Mouse (Mus musculus): ENCODE results near the gene Myo1b. TPM values are rescaled to one million over a fixed set of nuclear protein-coding genes. Genes with fewer than 3 reads are reported as not detected.

Gene Myo1b
- polyA plus RNA-seq, 1 experiment from 2014 or later = 114 TPM

GRCm38 (mm10) chr1:51835795-51836194, 80.1 kb downstream of the Myo1b start:
- Histone ChIP-seq H3K9ac (replicated peaks; ENCODE audit: low read length) (no peak overlapping the region), H3K4me1 (ENCODE audit: control insufficient read depth, insufficient read depth, low read length) (no peaks in the 10 kb centered on the region), H3K4me3 (ENCODE audit: low read depth, low read length) (no peak overlapping the region), H3K27ac (replicated peaks; ENCODE audit: low read depth, low read length) (no peak overlapping the region), H3K4me2 (ENCODE audit: low read depth, low read length) (no peak overlapping the region), H3K27me3 (ENCODE audit: control insufficient read depth, insufficient read depth, low read length) (no peaks in the 10 kb centered on the region), H3K9me3 (replicated peaks; ENCODE audit: control insufficient read depth, low read length) (no peaks in the 10 kb centered on the region), H3K36me3 (replicated peaks; ENCODE audit: control insufficient read depth, insufficient read depth, low read depth, low read length) (no peaks in the 10 kb centered on the region)
- WGBS = 60% methylated on average over 8 of the region's 8 CpGs
- ATAC-seq (replicated peaks; ENCODE audit: insufficient number of reproducible peaks, low FRiP score, low TSS enrichment, low read depth) (no peak), DNase-seq (ENCODE audit: low spot score) (no peak)

GRCm38 (mm10) chr1:51834072-51834471, 81.8 kb downstream of the Myo1b start:
- Histone ChIP-seq H3K9me3 (replicated peaks; ENCODE audit: control insufficient read depth, low read length) (no peaks in the 10 kb centered on the region), H3K9ac (replicated peaks; ENCODE audit: low read length) (no peak overlapping the region), H3K36me3 (replicated peaks; ENCODE audit: control insufficient read depth, insufficient read depth, low read depth, low read length) (no peaks in the 10 kb centered on the region), H3K4me2 (ENCODE audit: low read depth, low read length) (no peak overlapping the region), H3K4me3 (ENCODE audit: low read depth, low read length) (no peak overlapping the region), H3K27ac (replicated peaks; ENCODE audit: low read depth, low read length) (no peak overlapping the region), H3K4me1 (ENCODE audit: control insufficient read depth, insufficient read depth, low read length) (no peaks in the 10 kb centered on the region), H3K27me3 (ENCODE audit: control insufficient read depth, insufficient read depth, low read length) (no peaks in the 10 kb centered on the region)
- WGBS = 76% methylated on average over 3 of the region's 3 CpGs
- ATAC-seq (replicated peaks; ENCODE audit: insufficient number of reproducible peaks, low FRiP score, low TSS enrichment, low read depth) (no peak), DNase-seq (ENCODE audit: low spot score) (no peak)

GRCm38 (mm10) chr1:51829353-51829752, 86.5 kb downstream of the Myo1b start:
- Histone ChIP-seq H3K9ac (replicated peaks; ENCODE audit: low read length) (no peak overlapping the region), H3K27me3 (ENCODE audit: control insufficient read depth, insufficient read depth, low read length) (no peaks in the 10 kb centered on the region), H3K4me3 (ENCODE audit: low read depth, low read length) (no peak overlapping the region), H3K36me3 (replicated peaks; ENCODE audit: control insufficient read depth, insufficient read depth, low read depth, low read length) (no peaks in the 10 kb centered on the region), H3K9me3 (replicated peaks; ENCODE audit: control insufficient read depth, low read length) (no peaks in the 10 kb centered on the region), H3K4me1 (ENCODE audit: control insufficient read depth, insufficient read depth, low read length) (no peaks in the 10 kb centered on the region), H3K4me2 (ENCODE audit: low read depth, low read length) (no peak overlapping the region), H3K27ac (replicated peaks; ENCODE audit: low read depth, low read length) (no peak overlapping the region)
- DNase-seq (ENCODE audit: low spot score) = no peak
- ATAC-seq (replicated peaks; ENCODE audit: insufficient number of reproducible peaks, low FRiP score, low TSS enrichment, low read depth) = no peak
- 96% methylated on average over 9 of the region's 9 CpGs for WGBS

GRCm38 (mm10) chr1:51822531-51822930, 93.3 kb downstream of the Myo1b start:
- DNase-seq (ENCODE audit: low spot score) (no peak), ATAC-seq (replicated peaks; ENCODE audit: insufficient number of reproducible peaks, low FRiP score, low TSS enrichment, low read depth) (no peak)
- Histone ChIP-seq H3K4me1 (ENCODE audit: control insufficient read depth, insufficient read depth, low read length) (no peaks in the 10 kb centered on the region), H3K36me3 (replicated peaks; ENCODE audit: control insufficient read depth, insufficient read depth, low read depth, low read length) (no peaks in the 10 kb centered on the region), H3K9me3 (replicated peaks; ENCODE audit: control insufficient read depth, low read length) (no peaks in the 10 kb centered on the region), H3K9ac (replicated peaks; ENCODE audit: low read length) (no peak overlapping the region), H3K27me3 (ENCODE audit: control insufficient read depth, insufficient read depth, low read length) (no peaks in the 10 kb centered on the region), H3K4me3 (ENCODE audit: low read depth, low read length) (no peak overlapping the region), H3K27ac (replicated peaks; ENCODE audit: low read depth, low read length) (no peak overlapping the region), H3K4me2 (ENCODE audit: low read depth, low read length) (no peak overlapping the region)
- WGBS = 86% methylated on average over 4 of the region's 4 CpGs

- Histone ChIP-seq H3K4me2 (ENCODE audit: low read depth, low read length) (no peak overlapping the region), H3K27me3 (ENCODE audit: control insufficient read depth, insufficient read depth, low read length) (no peaks in the 10 kb centered on the region), H3K4me1 (ENCODE audit: control insufficient read depth, insufficient read depth, low read length) (no peaks in the 10 kb centered on the region), H3K36me3 (replicated peaks; ENCODE audit: control insufficient read depth, insufficient read depth, low read depth, low read length) (no peaks in the 10 kb centered on the region), H3K27ac (replicated peaks; ENCODE audit: low read depth, low read length) (no peak overlapping the region), H3K9ac (replicated peaks; ENCODE audit: low read length) (no peak overlapping the region), H3K4me3 (ENCODE audit: low read depth, low read length) (no peak overlapping the region), H3K9me3 (replicated peaks; ENCODE audit: control insufficient read depth, low read length) (no peaks in the 10 kb centered on the region)
- WGBS = 82% methylated on average over 13 of the region's 13 CpGs
- ATAC-seq (replicated peaks; ENCODE audit: insufficient number of reproducible peaks, low FRiP score, low TSS enrichment, low read depth) (no peak), DNase-seq (ENCODE audit: low spot score) (no peak)
Measured at GRCm38 (mm10) chr1:51821701-51822495, 94.0 kb downstream of the Myo1b start.

DNA sequence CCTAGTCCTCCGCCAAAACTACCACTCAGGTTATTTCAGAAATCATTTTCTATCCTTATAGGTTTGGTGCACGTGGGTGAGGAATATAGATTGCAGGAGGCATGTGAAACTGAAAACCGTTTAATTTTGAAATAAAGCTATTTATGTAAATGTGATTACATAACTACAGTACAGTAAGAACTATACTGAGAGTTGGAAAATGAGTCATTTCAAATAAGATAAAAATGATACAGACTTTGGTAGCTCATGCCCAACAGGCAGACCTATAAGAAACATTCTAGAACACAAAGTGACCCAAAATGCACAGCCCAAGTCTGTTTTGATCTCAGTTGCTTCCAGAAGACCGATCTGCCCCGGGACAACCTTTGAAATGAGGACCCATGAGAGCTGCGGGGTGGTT, 95.4 kb downstream of the Myo1b start:
- no peak overlapping the region for H3K27ac ChIP-seq (replicated peaks; ENCODE audit: low read depth, low read length)
- ATAC-seq (replicated peaks; ENCODE audit: insufficient number of reproducible peaks, low FRiP score, low TSS enrichment, low read depth) (no peak), DNase-seq (ENCODE audit: low spot score) (no peak)
- H3K27me3 ChIP-seq (ENCODE audit: control insufficient read depth, insufficient read depth, low read length) = no peaks in the 10 kb centered on the region
- no peak overlapping the region for H3K9ac ChIP-seq (replicated peaks; ENCODE audit: low read length)
- no peak overlapping the region for H3K4me2 ChIP-seq (ENCODE audit: low read depth, low read length)
- no peak overlapping the region for H3K4me3 ChIP-seq (ENCODE audit: low read depth, low read length)
- H3K9me3 ChIP-seq (replicated peaks; ENCODE audit: control insufficient read depth, low read length) = no peaks in the 10 kb centered on the region
- no peaks in the 10 kb centered on the region for H3K36me3 ChIP-seq (replicated peaks; ENCODE audit: control insufficient read depth, insufficient read depth, low read depth, low read length)
- no peaks in the 10 kb centered on the region for H3K4me1 ChIP-seq (ENCODE audit: control insufficient read depth, insufficient read depth, low read length)
- WGBS = 91% methylated on average over 6 of the region's 6 CpGs

DNA sequence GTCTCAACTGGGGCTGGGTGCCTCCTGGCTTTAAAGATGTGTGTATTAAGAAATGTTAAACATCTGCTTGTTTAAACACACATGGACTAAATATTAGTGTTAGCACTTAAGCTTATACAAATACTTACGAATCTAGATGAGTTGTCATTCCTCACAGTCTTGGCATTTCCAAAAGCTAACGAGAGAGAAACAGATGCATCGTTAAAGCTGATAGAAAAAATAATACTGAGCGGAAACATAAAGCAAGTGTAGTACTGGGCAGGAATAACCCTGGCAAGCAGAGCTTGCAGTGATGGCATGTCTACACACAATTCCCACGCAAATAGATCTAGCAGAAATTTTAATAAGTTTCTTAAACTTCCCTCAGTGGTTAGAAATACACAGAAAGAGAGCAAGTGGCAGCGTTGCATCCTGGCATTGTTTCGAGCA, 95.8 kb downstream of the Myo1b start:
- no peaks in the 10 kb centered on the region for H3K36me3 ChIP-seq (replicated peaks; ENCODE audit: control insufficient read depth, insufficient read depth, low read depth, low read length)
- no peak for ATAC-seq (replicated peaks; ENCODE audit: insufficient number of reproducible peaks, low FRiP score, low TSS enrichment, low read depth)
- 86% methylated on average over 7 of the region's 7 CpGs for WGBS

DNA sequence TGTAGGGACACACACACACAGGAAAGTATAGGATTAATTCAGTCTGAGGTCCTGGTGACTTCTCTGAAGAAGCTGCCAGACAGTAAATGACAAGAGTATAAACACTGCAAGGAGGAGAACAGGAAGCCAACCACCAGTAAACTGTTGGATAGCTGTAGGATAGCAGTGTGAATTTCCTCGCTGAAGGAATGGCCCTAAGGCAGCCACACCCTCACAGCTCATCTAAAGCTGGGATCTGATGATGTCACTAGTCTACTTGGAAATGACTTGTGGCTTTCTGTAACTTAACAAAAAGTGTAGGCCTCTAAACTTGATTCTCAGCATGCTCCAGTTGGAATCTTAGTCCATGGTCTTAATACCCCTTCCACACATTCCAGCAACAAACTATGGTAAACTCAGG, 100.2 kb downstream of the Myo1b start:
- Histone ChIP-seq H3K4me2 (ENCODE audit: low read depth, low read length) (no peak overlapping the region), H3K27ac (replicated peaks; ENCODE audit: low read depth, low read length) (no peak overlapping the region), H3K4me1 (ENCODE audit: control insufficient read depth, insufficient read depth, low read length) (no peaks in the 10 kb centered on the region), H3K27me3 (ENCODE audit: control insufficient read depth, insufficient read depth, low read length) (no peaks in the 10 kb centered on the region), H3K9ac (replicated peaks; ENCODE audit: low read length) (no peak overlapping the region), H3K36me3 (replicated peaks; ENCODE audit: control insufficient read depth, insufficient read depth, low read depth, low read length) (no peaks in the 10 kb centered on the region), H3K4me3 (ENCODE audit: low read depth, low read length) (no peak overlapping the region), H3K9me3 (replicated peaks; ENCODE audit: control insufficient read depth, low read length) (no peaks in the 10 kb centered on the region)
- DNase-seq (ENCODE audit: low spot score) (no peak), ATAC-seq (replicated peaks; ENCODE audit: insufficient number of reproducible peaks, low FRiP score, low TSS enrichment, low read depth) (no peak)
- WGBS = 95% methylated on average over 1 of the region's 1 CpGs

More for the DNA sequence above, 95.8 kb downstream of the Myo1b start:
- Histone ChIP-seq H3K9me3 (replicated peaks; ENCODE audit: control insufficient read depth, low read length) (no peaks in the 10 kb centered on the region), H3K27me3 (ENCODE audit: control insufficient read depth, insufficient read depth, low read length) (no peaks in the 10 kb centered on the region), H3K4me2 (ENCODE audit: low read depth, low read length) (no peak overlapping the region), H3K4me3 (ENCODE audit: low read depth, low read length) (no peak overlapping the region), H3K9ac (replicated peaks; ENCODE audit: low read length) (no peak overlapping the region), H3K4me1 (ENCODE audit: control insufficient read depth, insufficient read depth, low read length) (no peaks in the 10 kb centered on the region), H3K27ac (replicated peaks; ENCODE audit: low read depth, low read length) (no peak overlapping the region)
- no peak for DNase-seq (ENCODE audit: low spot score)

All from embryonic facial prominence, embryonic 11.5 days (tissue).